Mouse (Mus musculus): ENCODE data around the gene Alk.

DNA sequence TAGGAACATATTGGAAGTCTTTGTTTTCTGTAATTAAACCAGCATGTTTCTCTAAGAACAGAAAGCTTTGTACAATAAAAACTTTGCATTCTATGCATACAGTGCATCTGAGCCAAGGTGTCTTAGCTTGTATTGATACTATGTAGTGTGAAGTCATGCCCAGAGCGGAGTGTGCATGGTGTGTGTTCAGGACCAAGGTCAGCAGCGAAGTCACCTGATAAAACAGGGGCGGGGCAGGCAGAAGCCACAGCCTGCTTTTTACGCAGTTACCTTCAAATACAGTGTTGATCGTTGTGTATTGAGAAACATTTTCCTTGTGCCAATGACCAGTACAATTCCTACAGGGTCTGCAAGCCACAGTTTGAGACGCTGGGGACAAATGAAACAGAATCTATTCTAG is 327.6 kb downstream of the Alk start:
- TF ChIP-seq CTCF (IDR thresholded peaks at IDR 0.05; ENCODE audit: insufficient read depth, low read depth, low read length) (no peak), POLR2A (IDR thresholded peaks at IDR 0.05; ENCODE audit: insufficient read depth, low read depth, low read length) (no peak)
